Mouse (Mus musculus) cerebellum, adult 2 months (tissue): ENCODE data around the gene Duxf3. TPM values are rescaled to one million over a fixed set of nuclear protein-coding genes. Genes with fewer than 3 reads are reported as not detected.

Source experiments
- DNase-seq, 2 experiments: peaks; one replicate each; pipeline ENCODE4 v3.0.0; 2021
- H3K27ac ChIP-seq: fragments of 200-500 bp; 2 replicates; pipeline ENCODE4 v1.5.1; 2012; ENCODE audit warnings: low read length, control low read depth, inconsistent platforms; ENCODE audit not compliant: insufficient read depth
- H3K27me3 ChIP-seq: fragments of 200-500 bp; 2 replicates; pipeline ENCODE4 v1.6.1; 2012; ENCODE audit warnings: inconsistent platforms, mild to moderate bottlenecking, low read length, moderate library complexity; ENCODE audit not compliant: control insufficient read depth, insufficient read depth
- H3K4me1 ChIP-seq: fragments of 200-500 bp; 2 replicates; pipeline ENCODE4 v1.6.1; 2011; ENCODE audit warnings: low read length; ENCODE audit not compliant: control insufficient read depth, insufficient read depth
- H3K4me3 ChIP-seq: fragments of 200-500 bp; replicated peaks from 2 replicates; pipeline ENCODE3; 2011; ENCODE audit warnings: mild to moderate bottlenecking, low read depth, low read length, control low read depth; ENCODE audit not compliant: insufficient read depth
- CTCF ChIP-seq: fragments of 200-500 bp; IDR thresholded peaks from 2 replicates; pipeline ENCODE4 v1.5.1; 2011; ENCODE audit warnings: low read depth, mild to moderate bottlenecking, control low read depth, low read length, moderate library complexity, borderline replicate concordance; ENCODE audit not compliant: insufficient read depth
- POLR2A ChIP-seq: fragments of 200-500 bp; IDR thresholded peaks from 2 replicates; pipeline ENCODE4 v1.6.1; 2011; ENCODE audit warnings: low read length, control low read depth, borderline replicate concordance; ENCODE audit not compliant: insufficient read depth
- WGBS: fragments of 180-500 bp; shearing (Covaris S2); methylation state at CpG from one replicate; pipeline ENCODE4 v1.1.7; 2018; 5-methylcytosine and 5-hydroxymethylcytosine counted together
- polyA plus RNA-seq: library from polyadenylated mRNA; depleted of rRNA; stranded (reverse); fragments of >200 nt; gene quantifications from 2 replicates; pipeline ENCODE4 v1.2.3, GENCODE M21; 2012; rRNA removed

Gene Duxf3
- polyA plus RNA-seq, 1 experiment, result not detected

GRCm38 (mm10) chr10:58210514-58210913 lies 22.0 kb downstream of the Duxf3 start:
- no peaks in the 10 kb centered on the region for H3K27me3 ChIP-seq
- TF ChIP-seq POLR2A (no peak), CTCF (no peak)
- no peak overlapping the region for H3K4me3 ChIP-seq
- H3K4me1 ChIP-seq, result no peaks in the 10 kb centered on the region
- no peak overlapping the region for H3K27ac ChIP-seq
- 52% methylated on average over 1 of the region's 1 CpGs for WGBS
- DNase-seq, result no peak

- TF ChIP-seq CTCF, result no peak
- no peak for TF ChIP-seq POLR2A
- H3K27ac ChIP-seq, result no peak overlapping the region
- H3K4me3 ChIP-seq, result no peak overlapping the region
- no peaks in the 10 kb centered on the region for H3K4me1 ChIP-seq
- no peak for DNase-seq
- H3K27me3 ChIP-seq, result no peaks in the 10 kb centered on the region
- WGBS, result 71% methylated on average over 2 of the region's 2 CpGs
Measured at GRCm38 (mm10) chr10:58209710-58210467, 22.6 kb downstream of the Duxf3 start.

- no peaks in the 10 kb centered on the region for H3K27me3 ChIP-seq
- no peaks in the 10 kb centered on the region for H3K4me1 ChIP-seq
- no peak for DNase-seq
- TF ChIP-seq CTCF, result no peak
- TF ChIP-seq POLR2A, result no peak
- no peak overlapping the region for H3K4me3 ChIP-seq
- WGBS, result 89% methylated on average over 4 of the region's 4 CpGs
- H3K27ac ChIP-seq, result no peak overlapping the region
Measured at GRCm38 (mm10) chr10:58206639-58207404, 25.7 kb downstream of the Duxf3 start.

GRCm38 (mm10) chr10:58205986-58206385 lies 26.5 kb downstream of the Duxf3 start:
- TF ChIP-seq POLR2A (no peak), CTCF (no peak)
- Histone ChIP-seq H3K27ac (no peak overlapping the region), H3K27me3 (no peaks in the 10 kb centered on the region), H3K4me1 (no peaks in the 10 kb centered on the region), H3K4me3 (no peak overlapping the region)
- WGBS, result 54% methylated on average over 1 of the region's 1 CpGs
- DNase-seq, result no peak

Other genes starting within 250 kb of the Duxf3 start
- gene AW822073, start 7.7 kb downstream of the Duxf3 start, polyA plus RNA-seq, result not detected in 2 replicates
- gene Gm4981, start 4.0 kb upstream of the Duxf3 start, polyA plus RNA-seq, result 0.05 TPM in 1 of 2 replicates, not detected in the other
- 59.9 and 63.8 TPM in 2 replicates for gene Gcc2, start 22.8 kb upstream of the Duxf3 start, polyA plus RNA-seq
- gene Lims1, start 90.8 kb upstream of the Duxf3 start, polyA plus RNA-seq, result 16.5 and 17.4 TPM in 2 replicates
- gene Ranbp2, start 214.2 kb upstream of the Duxf3 start, polyA plus RNA-seq, result 17.3 and 17.8 TPM in 2 replicates